Mouse (Mus musculus): ENCODE data around the gene Suv39h1. TPM values are rescaled to one million over a fixed set of nuclear protein-coding genes. Genes with fewer than 3 reads are reported as not detected.

Gene Suv39h1
- 7.6 and 9.3 TPM in 2 replicates for polyA plus RNA-seq (2021; fragmentation: Nextera tagmentation)
- long read RNA-seq, experiment 1, transcript Suv39h1-203 (6 exons, 3,116 nt) = major isoform, 25 of 69 reads
- long read RNA-seq, experiment 1, transcript Suv39h1-202 (6 exons, 2,778 nt) = minor isoform, 17 of 69 reads
- long read RNA-seq, experiment 1, partial matches to known transcripts = 8 of 69 reads
- long read RNA-seq, experiment 1, other reads (novel, unspliced or antisense) = 15 of 69 reads
- long read RNA-seq, experiment 2, transcript Suv39h1-202 (6 exons, 2,778 nt) = major isoform, 5 of 13 reads
- long read RNA-seq, experiment 2, partial matches to known transcripts = 1 of 13 reads
- long read RNA-seq, experiment 2, other reads (novel, unspliced or antisense) = 5 of 13 reads

DNA sequence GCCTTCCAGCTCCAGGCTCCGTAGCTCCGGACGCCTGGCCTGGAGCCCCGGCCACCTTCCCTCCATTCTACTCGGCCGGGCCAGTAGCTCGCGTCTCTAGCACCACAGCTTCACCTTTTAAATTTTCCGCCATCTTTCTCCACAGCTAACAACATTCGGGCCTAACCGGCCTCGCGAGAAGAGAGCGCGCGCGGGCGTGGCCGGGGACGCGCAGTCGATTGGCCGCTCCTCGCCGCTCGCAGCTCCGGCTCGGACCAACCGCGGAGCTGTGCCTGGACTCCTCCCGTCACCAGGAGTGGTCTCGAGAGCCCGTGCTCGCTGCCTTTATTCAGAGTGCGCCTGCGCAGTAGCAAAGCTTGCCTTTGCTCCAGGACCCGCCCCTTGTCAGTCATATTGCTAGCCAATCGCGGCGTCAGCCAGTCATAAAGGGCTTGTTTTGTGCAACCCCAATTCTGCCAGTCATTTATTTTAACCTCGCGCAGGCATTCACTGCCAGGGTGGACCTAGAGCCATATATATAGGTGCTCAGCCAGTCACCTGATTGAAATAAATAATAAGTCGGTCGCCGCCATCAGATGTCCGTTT, at the start of gene Suv39h1:
Suv39h1 (minus strand) TSS at position 331 of the 585 bp plus-strand sequence.

DNA sequence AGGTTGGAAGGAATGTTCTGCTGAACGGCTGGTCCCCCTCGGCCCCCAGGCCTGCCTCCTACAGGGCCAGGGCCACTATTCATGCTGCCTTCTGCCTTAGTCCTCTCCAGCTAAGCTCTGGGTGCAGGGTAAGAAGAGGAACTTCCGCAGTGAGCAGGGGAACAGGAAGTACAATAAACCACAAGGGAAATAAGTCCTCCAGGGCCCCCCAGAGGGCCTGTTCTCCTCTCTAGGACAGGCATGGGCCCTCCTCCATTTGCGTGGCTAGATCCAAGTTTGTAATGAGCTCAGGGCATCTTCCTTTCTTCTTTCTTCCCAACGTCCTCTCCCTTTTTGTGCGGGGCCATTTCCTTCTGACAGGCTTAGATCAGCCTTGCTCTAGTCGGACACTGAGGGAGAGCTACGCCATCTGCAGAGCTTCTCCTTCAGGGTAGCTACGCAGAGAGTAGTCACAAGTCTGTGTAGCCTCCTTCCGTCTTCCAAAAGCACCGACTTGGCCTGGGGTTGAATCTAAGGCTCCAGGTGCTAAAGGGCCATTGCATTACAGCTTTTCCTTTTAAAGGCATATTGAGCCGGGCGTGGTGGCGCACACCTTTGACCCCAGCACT, 15.9 kb upstream of the Suv39h1 start, which contains the start of gene Was:
Was (minus strand) TSS at position 153 of the 608 bp plus-strand sequence.

GRCm38 (mm10) chrX:8018286-8018685, 56.3 kb downstream of the Suv39h1 start, which contains the start of gene Glod5:
Glod5 (minus strand) TSS chrX:8018492.

Other genes starting within 250 kb of the Suv39h1 start
- 6.5 and 37.5 TPM in 2 replicates for gene Otud5, start 233.4 kb downstream of the Suv39h1 start, polyA plus RNA-seq (2021; fragmentation: Nextera tagmentation)
- gene Pim2, start 196.5 kb downstream of the Suv39h1 start, polyA plus RNA-seq (2021; fragmentation: Nextera tagmentation) = 34.2 and 39.8 TPM in 2 replicates
- gene Slc35a2, start 190.7 kb downstream of the Suv39h1 start, polyA plus RNA-seq (2021; fragmentation: Nextera tagmentation) = 17.0 and 19.7 TPM in 2 replicates
- 64.3 and 77.7 TPM in 2 replicates for gene Pqbp1, start 175.5 kb downstream of the Suv39h1 start, polyA plus RNA-seq (2021; fragmentation: Nextera tagmentation)
- gene Timm17b, start 175.4 kb downstream of the Suv39h1 start, polyA plus RNA-seq (2021; fragmentation: Nextera tagmentation) = 52.7 and 64.9 TPM in 2 replicates
- gene Gm10491, start 166.9 kb downstream of the Suv39h1 start, polyA plus RNA-seq (2021; fragmentation: Nextera tagmentation) = not detected in 2 replicates
- not detected in 2 replicates for gene Gm10490, start 165.2 kb downstream of the Suv39h1 start, polyA plus RNA-seq (2021; fragmentation: Nextera tagmentation)
- gene Pcsk1n, start 154.9 kb downstream of the Suv39h1 start, polyA plus RNA-seq (2021; fragmentation: Nextera tagmentation) = 460 and 1,161 TPM in 2 replicates
- not detected in 2 replicates for gene Eras, start 146.2 kb downstream of the Suv39h1 start, polyA plus RNA-seq (2021; fragmentation: Nextera tagmentation)
- gene Hdac6, start 126.9 kb downstream of the Suv39h1 start, polyA plus RNA-seq (2021; fragmentation: Nextera tagmentation) = 9.2 and 9.8 TPM in 2 replicates
- gene Gata1, start 96.7 kb downstream of the Suv39h1 start, polyA plus RNA-seq (2021; fragmentation: Nextera tagmentation) = not detected in 2 replicates
- 0.33 TPM in 1 of 2 replicates, not detected in the other for gene Glod5, start 56.3 kb downstream of the Suv39h1 start, polyA plus RNA-seq (2021; fragmentation: Nextera tagmentation)
- 0.25 and 0.46 TPM in 2 replicates for gene Was, start 15.7 kb upstream of the Suv39h1 start, polyA plus RNA-seq (2021; fragmentation: Nextera tagmentation)
- gene Wdr13, start 58.1 kb upstream of the Suv39h1 start, polyA plus RNA-seq (2021; fragmentation: Nextera tagmentation) = 17.2 and 22.4 TPM in 2 replicates
- gene Rbm3, start 71.1 kb upstream of the Suv39h1 start, polyA plus RNA-seq (2021; fragmentation: Nextera tagmentation) = 160 and 174 TPM in 2 replicates
- gene Tbc1d25, start 101.4 kb upstream of the Suv39h1 start, polyA plus RNA-seq (2021; fragmentation: Nextera tagmentation) = 10.7 and 11.2 TPM in 2 replicates
- gene Ebp, start 118.8 kb upstream of the Suv39h1 start, polyA plus RNA-seq (2021; fragmentation: Nextera tagmentation) = 21.2 and 23.3 TPM in 2 replicates
- gene Porcn, start 131.8 kb upstream of the Suv39h1 start, polyA plus RNA-seq (2021; fragmentation: Nextera tagmentation) = 57.0 and 59.0 TPM in 2 replicates
- 29.1 and 29.3 TPM in 2 replicates for gene Ftsj1, start 177.6 kb upstream of the Suv39h1 start, polyA plus RNA-seq (2021; fragmentation: Nextera tagmentation)
- gene Slc38a5, start 196.4 kb upstream of the Suv39h1 start, polyA plus RNA-seq (2021; fragmentation: Nextera tagmentation) = 2.8 and 4.6 TPM in 2 replicates